Mouse (Mus musculus) left cerebral cortex, adult 6 months (tissue): ENCODE results near the gene Gm614. TPM values are rescaled to one million over a fixed set of nuclear protein-coding genes. Genes with fewer than 3 reads are reported as not detected.

Experiments used
- long read RNA-seq, 2 experiments: library from polyadenylated mRNA; unstranded; transcript quantifications; one replicate each; pipeline ENCODE4 v2.0.0; 2019 to 2020
- polyA plus RNA-seq: library from polyadenylated mRNA; unstranded; fragments of <200 nt; fragmentation: Nextera tagmentation; gene quantifications from 2 replicates; pipeline ENCODE4 v1.2.3, GENCODE M21; 2021

Gene Gm614
- not detected in 2 replicates for polyA plus RNA-seq
- long read RNA-seq, experiment 1, result 0 reads
- long read RNA-seq, experiment 2, result 0 reads

GRCm38 (mm10) chrX:101263892-101264291 is at the start of gene Gm614:
Gene Gm614 (minus strand): TSS chrX:101263992.

GRCm38 (mm10) chrX:101299055-101299454 is 35.3 kb upstream of the Gm614 start, which contains the start of gene Nlgn3:
Gene Nlgn3 (plus strand): TSS chrX:101299168.

GRCm38 (mm10) chrX:101273875-101274738 is 10.3 kb upstream of the Gm614 start, which contains the start of gene Med12:
Gene Med12 (plus strand): TSS chrX:101274030.

GRCm38 (mm10) chrX:101268755-101269124 is 4.9 kb upstream of the Gm614 start, which contains the start of gene Gm20489:
Gene Gm20489 (minus strand): TSS chrX:101269023.

GRCm38 (mm10) chrX:101268025-101268754 is 4.4 kb upstream of the Gm614 start, which contains the start of gene Il2rg:
Gene Il2rg (minus strand): TSS chrX:101268255.

DNA sequence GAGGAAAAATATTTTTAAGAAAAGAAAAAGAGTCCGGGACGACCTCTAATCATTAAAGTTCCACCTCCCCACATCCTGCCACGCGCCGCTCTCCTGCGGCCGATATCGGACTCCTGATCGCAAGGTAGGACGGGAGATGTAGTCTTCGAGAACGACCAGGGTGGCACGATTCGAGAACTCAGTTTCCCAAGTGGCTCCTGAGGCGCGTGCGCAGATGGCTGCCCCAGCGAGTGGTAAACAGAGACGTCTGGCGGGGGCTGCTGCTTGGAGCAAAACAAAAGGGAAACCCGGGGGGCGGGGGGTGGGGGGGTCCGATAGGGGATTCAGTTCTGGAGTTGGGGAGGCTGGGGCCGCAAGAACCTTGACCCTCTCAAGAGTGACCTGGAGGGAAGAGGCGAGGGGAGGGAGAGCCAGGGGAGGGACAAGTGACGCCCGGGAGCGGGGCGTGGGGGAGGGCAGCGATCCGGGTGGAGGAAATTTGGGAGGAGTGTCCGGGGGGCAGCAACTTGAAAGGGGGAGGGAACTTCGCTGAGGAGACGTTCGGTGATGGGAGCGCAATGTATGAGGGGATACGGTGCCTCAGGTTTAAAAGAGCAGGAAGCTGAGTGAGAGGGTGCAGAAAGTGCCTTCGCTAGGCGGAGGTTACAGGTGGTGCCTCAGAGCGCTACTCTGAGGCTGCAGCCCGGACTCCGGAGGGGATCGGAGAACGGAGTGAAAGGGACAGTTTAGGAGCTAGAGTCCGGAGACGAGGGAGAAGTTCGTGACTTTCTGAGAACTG is 9.7 kb downstream of the Gm614 start, which contains the start of gene Foxo4:
Gene Foxo4 (plus strand): TSS at position 577 of the 778 bp plus-strand sequence.

DNA sequence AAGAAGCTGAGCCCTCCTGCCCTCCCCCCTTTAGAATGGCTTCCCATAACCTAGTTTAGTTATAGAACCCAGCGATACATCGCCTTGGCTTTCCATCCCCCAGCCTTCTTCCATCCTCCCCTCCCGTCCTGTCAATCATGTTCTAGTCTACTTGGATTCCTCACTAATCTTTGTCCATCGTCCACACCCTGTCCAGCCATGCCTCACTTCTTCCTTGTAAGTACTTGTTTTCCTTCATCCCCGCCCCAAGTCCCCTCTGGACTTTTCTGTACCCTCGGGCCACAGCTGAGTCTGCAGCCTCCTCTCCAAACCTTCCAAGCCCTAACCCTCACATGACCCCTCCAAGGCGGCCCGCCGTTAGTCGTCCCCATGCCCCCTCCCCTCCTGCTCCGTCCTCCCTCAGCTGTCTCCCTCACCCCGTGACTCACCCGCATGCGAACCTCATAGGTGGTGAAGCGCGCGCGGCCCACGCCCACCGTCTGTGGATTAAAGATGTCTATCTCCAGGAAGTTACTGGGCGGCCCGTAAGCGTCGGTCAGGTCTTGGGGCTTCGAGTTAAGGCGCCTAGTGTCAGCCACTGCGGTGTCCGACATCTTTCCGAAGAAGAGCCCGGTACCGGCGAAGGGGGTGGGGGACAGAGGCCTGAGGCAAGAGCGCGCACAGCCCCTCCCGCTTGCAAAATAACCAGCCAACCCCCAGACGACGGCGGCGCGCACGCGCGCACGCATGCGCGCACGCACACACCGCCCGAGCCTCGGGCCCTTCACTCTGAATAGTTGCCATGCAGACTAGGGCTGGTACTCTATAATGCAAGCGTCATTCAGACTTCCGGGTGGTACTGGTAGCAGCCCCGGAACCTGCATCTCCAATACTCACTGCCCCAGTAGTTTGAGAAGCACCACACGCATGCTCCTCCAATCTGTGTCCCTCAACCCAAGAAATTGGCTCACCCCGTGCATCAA is 41.7 kb downstream of the Gm614 start, which contains the start of gene Snx12:
Gene Snx12 (minus strand): TSS at position 730 of the 962 bp plus-strand sequence.

Other genes starting within 250 kb of the Gm614 start
- gene Tex11, start 204.3 kb downstream of the Gm614 start, polyA plus RNA-seq, result 0.10 and 0.11 TPM in 2 replicates
- 8.1 and 10.4 TPM in 2 replicates for gene Slc7a3, start 178.0 kb downstream of the Gm614 start, polyA plus RNA-seq
- gene Snx12, start 41.4 kb downstream of the Gm614 start, polyA plus RNA-seq, result 33.6 and 36.7 TPM in 2 replicates
- 0.30 and 0.69 TPM in 2 replicates for gene Foxo4, start 9.5 kb downstream of the Gm614 start, polyA plus RNA-seq
- 1.4 and 1.5 TPM in 2 replicates for gene Il2rg, start 4.3 kb upstream of the Gm614 start, polyA plus RNA-seq
- gene Gm20489, start 5.0 kb upstream of the Gm614 start, polyA plus RNA-seq, result not detected in 2 replicates
- 2.8 and 3.1 TPM in 2 replicates for gene Med12, start 10.0 kb upstream of the Gm614 start, polyA plus RNA-seq
- gene Nlgn3, start 35.2 kb upstream of the Gm614 start, polyA plus RNA-seq, result 76.6 and 95.6 TPM in 2 replicates
- 20.8 and 25.4 TPM in 2 replicates for gene Gjb1, start 112.4 kb upstream of the Gm614 start, polyA plus RNA-seq
- gene Zmym3, start 156.9 kb upstream of the Gm614 start, polyA plus RNA-seq, result 18.6 and 26.8 TPM in 2 replicates
- gene Nono, start 165.3 kb upstream of the Gm614 start, polyA plus RNA-seq, result 71.9 and 81.3 TPM in 2 replicates
- gene Itgb1bp2, start 185.1 kb upstream of the Gm614 start, polyA plus RNA-seq, result not detected in 2 replicates